Mouse (Mus musculus) cortical plate, adult 2 months (tissue): ENCODE measurements at regions not wholly inside any gene's neighbourhood (a gene's known extent, or its start where the extent isn't known, plus 50 kb on each side); places are given as distances from the start of the nearest gene placed in this dataset.

Experiments used
- H3K27ac ChIP-seq: fragments of 200-500 bp; 2 replicates; pipeline ENCODE4 v1.5.1; 2012; ENCODE audit warnings: low read length, control low read depth, inconsistent platforms; ENCODE audit not compliant: insufficient read depth
- H3K4me1 ChIP-seq: fragments of 200-500 bp; 2 replicates; pipeline ENCODE4 v1.6.1; 2011; ENCODE audit warnings: low read length; ENCODE audit not compliant: control insufficient read depth, insufficient read depth
- H3K4me3 ChIP-seq: fragments of 200-500 bp; 2 replicates; pipeline ENCODE4 v1.5.1; 2011; ENCODE audit warnings: mild to moderate bottlenecking, low read length, control low read depth; ENCODE audit not compliant: insufficient read depth
- CTCF ChIP-seq: fragments of 200-500 bp; IDR thresholded peaks from 2 replicates; pipeline ENCODE4 v1.5.1; 2011; ENCODE audit warnings: mild to moderate bottlenecking, control low read depth, low read length; ENCODE audit not compliant: insufficient read depth; ENCODE audit errors: extremely low read depth
- POLR2A ChIP-seq: fragments of 200-500 bp; IDR thresholded peaks from 2 replicates; pipeline ENCODE4 v1.6.1; 2011; ENCODE audit warnings: mild to moderate bottlenecking, low read length, control low read depth; ENCODE audit not compliant: insufficient read depth; ENCODE audit errors: extremely low read depth

- no peak overlapping the region for H3K4me3 ChIP-seq
- no peaks in the 10 kb centered on the region for H3K4me1 ChIP-seq
- no peak overlapping the region for H3K27ac ChIP-seq
- TF ChIP-seq CTCF (no peak), POLR2A (no peak)
These were observed 123.8 kb downstream of the Dkk1 start for GRCm38 (mm10) chr19:30425627-30426026.

- TF ChIP-seq POLR2A, result no peak
- 0 out of 2 replicates have a peak, but pooled peaks have one; percentile 3 for TF ChIP-seq CTCF
- no peak overlapping the region for H3K4me3 ChIP-seq
- H3K27ac ChIP-seq, result no peak overlapping the region
- H3K4me1 ChIP-seq, result no peaks in the 10 kb centered on the region
These were observed 122.0 kb downstream of the Dkk1 start for GRCm38 (mm10) chr19:30427484-30427883.

GRCm38 (mm10) chr19:30433141-30433540 lies 116.3 kb downstream of the Dkk1 start:
- Histone ChIP-seq H3K4me3 (no peak overlapping the region), H3K4me1 (no peaks in the 10 kb centered on the region), H3K27ac (no peak overlapping the region)
- TF ChIP-seq POLR2A (no peak), CTCF (no peak)

- Histone ChIP-seq H3K27ac (no peak overlapping the region), H3K4me1 (no peaks in the 10 kb centered on the region), H3K4me3 (no peak overlapping the region)
- TF ChIP-seq POLR2A (no peak), CTCF (no peak)
These were observed 114.3 kb downstream of the Dkk1 start for GRCm38 (mm10) chr19:30435054-30435738.

- Histone ChIP-seq H3K4me3 (no peak overlapping the region), H3K27ac (no peak overlapping the region), H3K4me1 (no peaks in the 10 kb centered on the region)
- no peak for TF ChIP-seq CTCF
- TF ChIP-seq POLR2A, result no peak
These were observed 98.5 kb downstream of the Dkk1 start for GRCm38 (mm10) chr19:30450869-30451542.

- TF ChIP-seq CTCF (no peak), POLR2A (no peak)
- H3K27ac ChIP-seq, result no peak overlapping the region
These were observed 97.9 kb downstream of the Dkk1 start for GRCm38 (mm10) chr19:30451543-30451920.

GRCm38 (mm10) chr19:30452671-30453070 lies 96.8 kb downstream of the Dkk1 start:
- no peak overlapping the region for H3K4me3 ChIP-seq
- TF ChIP-seq POLR2A (no peak), CTCF (no peak)

More at GRCm38 (mm10) chr19:30451543-30451920, 97.9 kb downstream of the Dkk1 start:
- Histone ChIP-seq H3K4me3 (no peak overlapping the region), H3K4me1 (no peaks in the 10 kb centered on the region)

GRCm38 (mm10) chr19:30483436-30483835 lies 66.0 kb downstream of the Dkk1 start:
- no peak overlapping the region for H3K27ac ChIP-seq
- H3K4me1 ChIP-seq, result no peaks in the 10 kb centered on the region
- no peak overlapping the region for H3K4me3 ChIP-seq
- TF ChIP-seq CTCF, result no peak
- no peak for TF ChIP-seq POLR2A

More at GRCm38 (mm10) chr19:30452671-30453070, 96.8 kb downstream of the Dkk1 start:
- Histone ChIP-seq H3K27ac (no peak overlapping the region), H3K4me1 (no peaks in the 10 kb centered on the region)

GRCm38 (mm10) chr19:30489786-30490185 lies 59.7 kb downstream of the Dkk1 start:
- Histone ChIP-seq H3K27ac (no peak overlapping the region), H3K4me3 (no peak overlapping the region)
- TF ChIP-seq POLR2A (no peak), CTCF (no peak)

GRCm38 (mm10) chr19:30490916-30491315 lies 58.5 kb downstream of the Dkk1 start:
- no peak for TF ChIP-seq CTCF
- no peak for TF ChIP-seq POLR2A
- no peak overlapping the region for H3K4me3 ChIP-seq

More at GRCm38 (mm10) chr19:30489786-30490185, 59.7 kb downstream of the Dkk1 start:
- no peaks in the 10 kb centered on the region for H3K4me1 ChIP-seq

More at GRCm38 (mm10) chr19:30490916-30491315, 58.5 kb downstream of the Dkk1 start:
- Histone ChIP-seq H3K27ac (no peak overlapping the region), H3K4me1 (no peaks in the 10 kb centered on the region)
